19 mouse cellular contexts compared by ENCODE assay signal in the genomic region with DNA sequence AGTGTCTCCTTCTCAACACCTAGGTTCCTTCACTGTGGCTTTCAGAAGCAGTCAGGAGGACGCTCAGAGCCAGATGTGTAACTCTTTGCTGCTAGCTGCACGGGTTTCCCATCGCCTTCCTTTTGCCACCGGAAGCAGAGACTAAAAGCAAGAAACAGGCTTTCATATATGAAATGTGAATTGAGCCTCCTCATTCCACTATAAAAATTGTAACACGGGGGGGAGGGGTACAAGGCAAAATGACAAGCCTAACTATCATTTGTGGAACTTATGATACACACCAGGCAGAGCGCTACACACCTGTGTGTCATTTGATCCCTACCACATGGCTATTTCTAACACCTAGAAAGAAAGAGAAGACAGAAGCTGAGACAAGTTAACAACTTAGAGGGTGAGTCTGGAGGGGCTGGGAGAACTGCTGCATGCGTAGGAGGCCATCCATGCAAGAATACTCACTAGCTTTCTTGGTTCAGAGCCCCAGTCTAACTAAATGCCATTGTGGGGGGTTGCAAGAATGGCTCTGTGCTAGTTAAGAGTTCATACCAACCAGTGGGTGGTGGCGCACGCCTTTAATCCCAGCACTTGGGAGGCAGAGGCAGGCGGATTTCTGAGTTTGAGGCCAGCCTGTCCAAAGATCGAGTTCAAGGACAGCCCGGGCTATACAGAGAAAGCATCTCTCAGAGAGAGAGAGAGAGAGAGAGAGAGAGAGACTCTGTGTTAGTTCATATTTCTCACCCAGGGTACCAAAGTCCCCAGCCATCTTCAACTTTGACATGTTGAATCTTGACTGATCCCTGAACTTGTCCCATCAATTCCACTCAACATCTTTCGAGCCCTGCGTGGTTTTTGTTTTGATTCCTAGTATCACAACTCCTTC.
"Had no signal": no experiment of that assay in that cellular context is flagged by ENCODE, and none has a peak within 500 bp of the region (broad histone marks: within the 10 kb centered on the region; RNA-seq: fewer than 3 reads in every experiment).

No protein-coding gene starts in this region.

- H3K9me3 ChIP-seq: kidney, embryonic 15.5 days; limb, embryonic 12.5 days; limb, embryonic 15.5 days; midbrain, embryonic 12.5 days; midbrain, embryonic 15.5 days; neural tube, embryonic 13.5 days had no signal

- H3K4me2 ChIP-seq: kidney, embryonic 15.5 days; limb, embryonic 12.5 days; limb, embryonic 15.5 days; liver, embryonic 11.5 days; lung, embryonic 14.5 days; midbrain, embryonic 12.5 days; midbrain, embryonic 15.5 days; neural tube, embryonic 13.5 days had no signal

- DNase-seq: kidney, adult 8-10 months; kidney, postnatal 10 days; kidney, postnatal 36 days; left cerebral cortex, postnatal 4 days; liver, postnatal 0 days; lung, embryonic 14.5 days; retina, postnatal 1 day; right cerebral cortex, postnatal 4 days; thymus, postnatal 36 days had no signal

- H3K9ac ChIP-seq: kidney, embryonic 15.5 days; limb, embryonic 12.5 days; limb, embryonic 15.5 days; liver, embryonic 14.5 days; liver, postnatal 0 days; lung, embryonic 14.5 days; midbrain, embryonic 12.5 days; midbrain, embryonic 15.5 days; neural tube, embryonic 13.5 days had no signal

- H3K36me3 ChIP-seq: kidney, embryonic 15.5 days; limb, embryonic 12.5 days; limb, embryonic 15.5 days; midbrain, embryonic 12.5 days; midbrain, embryonic 15.5 days; neural tube, embryonic 13.5 days had no signal

- H3K27ac ChIP-seq: kidney, embryonic 15.5 days; limb, embryonic 12.5 days; limb, embryonic 15.5 days; liver, embryonic 14.5 days; macrophage; midbrain, embryonic 12.5 days; midbrain, embryonic 15.5 days; neural tube, embryonic 13.5 days had no signal

- ATAC-seq: liver, postnatal 0 days; lung, postnatal 0 days; midbrain, embryonic 15.5 days had no signal

- H3K27me3 ChIP-seq: midbrain, embryonic 15.5 days had no signal

- H3K4me3 ChIP-seq: kidney, embryonic 15.5 days; limb, embryonic 12.5 days; limb, embryonic 15.5 days; midbrain, embryonic 12.5 days; midbrain, embryonic 15.5 days; neural tube, embryonic 13.5 days had no signal
